Mouse (Mus musculus): ENCODE results near the gene Tk1.

GRCm38 (mm10) chr11:117855975-117856374, 30.1 kb upstream of the Tk1 start:
- TF ChIP-seq EP300 (optimal IDR thresholded peaks at IDR 0.05) (no peak), CTCF (IDR thresholded peaks at IDR 0.05; ENCODE audit: low read depth) (no peak)
